Mouse (Mus musculus): ENCODE results near the gene Nfxl1.
"Not testable (repeated sequence)": the region's sequence is repeated elsewhere in the genome, so short reads cannot be mapped to it uniquely, and the experiment has no call there.

DNA sequence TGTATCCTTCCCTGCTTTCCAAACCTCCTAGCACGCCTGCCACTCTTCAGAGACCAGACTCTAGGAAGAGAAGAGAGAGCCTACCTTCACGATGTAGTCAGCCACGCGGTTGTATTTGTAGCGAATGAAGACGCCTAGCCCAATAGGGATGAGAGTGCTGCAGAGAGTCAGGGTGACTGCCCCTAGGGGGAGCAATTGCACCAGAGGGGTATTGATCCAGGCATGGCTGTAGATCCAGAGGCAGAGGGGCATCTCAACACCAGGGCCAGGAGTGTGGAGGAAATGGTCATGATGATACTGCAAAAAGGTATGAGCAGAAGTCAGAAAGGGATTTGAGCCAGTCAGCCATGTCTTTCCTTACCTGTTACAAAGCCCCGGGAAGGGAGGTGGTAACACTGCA is 26.6 kb upstream of the Nfxl1 start:
- not testable (repeated sequence) for TF ChIP-seq POLR2A (IDR thresholded peaks at IDR 0.05; ENCODE audit: borderline replicate concordance, control insufficient read depth, low read depth, low read length)
- TF ChIP-seq CTCF (IDR thresholded peaks at IDR 0.05; ENCODE audit: control insufficient read depth, insufficient read depth, low read length) = 0 out of 2 replicates have a peak, but pooled peaks have one; percentile 21
